Mouse (Mus musculus) heart, adult 2 months (tissue): ENCODE results near the gene Sphk1. TPM values are rescaled to one million over a fixed set of nuclear protein-coding genes. Genes with fewer than 3 reads are reported as not detected.

ENCODE experiments used
- DNase-seq, 2 experiments: peaks; one replicate each; pipeline ENCODE4 v3.0.0; 2021
- H3K27ac ChIP-seq: fragments of 200-600 bp; 2 replicates; pipeline ENCODE4 v1.8.1; 2022
- H3K27me3 ChIP-seq: fragments of 200-500 bp; 2 replicates; pipeline ENCODE4 v1.6.1; 2012; ENCODE audit warnings: mild to moderate bottlenecking, low read length, inconsistent platforms, mixed read lengths; ENCODE audit not compliant: control insufficient read depth, insufficient read depth
- H3K36me3 ChIP-seq: fragments of 200-500 bp; 2 replicates; pipeline ENCODE4 v1.6.1; 2012; ENCODE audit warnings: low read length, inconsistent platforms; ENCODE audit not compliant: control insufficient read depth, insufficient read depth
- H3K4me1 ChIP-seq: fragments of 200-500 bp; 2 replicates; pipeline ENCODE4 v1.6.1; 2011; ENCODE audit warnings: low read length; ENCODE audit not compliant: control insufficient read depth, insufficient read depth
- H3K4me3 ChIP-seq: fragments of 200-600 bp; 2 replicates; pipeline ENCODE4 v1.8.1; 2022
- H3K79me2 ChIP-seq: fragments of 200-500 bp; replicated peaks from 2 replicates; pipeline ENCODE4 v1.6.1; 2012; ENCODE audit warnings: mild to moderate bottlenecking, inconsistent platforms, low read length, moderate library complexity, mixed read lengths; ENCODE audit not compliant: control insufficient read depth, insufficient read depth
- H3K9ac ChIP-seq: fragments of 200-500 bp; 2 replicates; pipeline ENCODE4 v1.6.1; 2012; ENCODE audit warnings: low read depth, mild to moderate bottlenecking, control low read depth, inconsistent platforms, low read length, mixed read lengths
- CTCF ChIP-seq: fragments of 200-600 bp; IDR thresholded peaks from 2 replicates; pipeline ENCODE4 v1.8.1; 2022; ENCODE audit warnings: antibody characterized with exemption, mild to moderate bottlenecking, moderate library complexity
- EP300 ChIP-seq: fragments of 200-500 bp; IDR thresholded peaks from 2 replicates; pipeline ENCODE4 v1.6.1; 2011; ENCODE audit warnings: low read depth, low read length, control low read depth; ENCODE audit not compliant: insufficient read depth
- POLR2A ChIP-seq: fragments of 200-500 bp; IDR thresholded peaks from 2 replicates; pipeline ENCODE4 v1.6.1; 2011; ENCODE audit warnings: mild to moderate bottlenecking, low read depth, low read length, control low read depth; ENCODE audit not compliant: insufficient read depth
- WGBS: fragments of 180-500 bp; shearing (Covaris S2); methylation state at CpG from one replicate; pipeline ENCODE4 v1.1.7; 2018; 5-methylcytosine and 5-hydroxymethylcytosine counted together
- intact Hi-C: fragments of 180-260 bp; cut with DNase I; formaldehyde crosslinking; loops from one replicate; pipeline ENCODE4 v1.15.1; 2025
- long read RNA-seq: library from polyadenylated mRNA; stranded (forward); transcript quantifications from one replicate; pipeline ENCODE4 v2.0.0, GENCODE M21; 2021
- polyA plus RNA-seq: library from polyadenylated mRNA; depleted of rRNA; stranded (reverse); fragments of >200 nt; gene quantifications from 2 replicates; pipeline ENCODE4 v1.2.3, GENCODE M21; 2012; rRNA removed
- total RNA-seq, 2 experiments: library from RNA; stranded (reverse); gene quantifications; 2 replicates each; pipeline ENCODE4 v1.2.3; 2021

The Sphk1 gene
- total RNA-seq (1 to 10 TPM in 1 of 2 experiments, under 1 TPM in 1; 0.98 to 1.1 TPM), polyA plus RNA-seq (3.2 and 3.3 TPM in 2 replicates)
- long read RNA-seq, partial matches to known transcripts = 0 of 2 reads
- long read RNA-seq, other reads (novel, unspliced or antisense) = 2 of 2 reads

DNA sequence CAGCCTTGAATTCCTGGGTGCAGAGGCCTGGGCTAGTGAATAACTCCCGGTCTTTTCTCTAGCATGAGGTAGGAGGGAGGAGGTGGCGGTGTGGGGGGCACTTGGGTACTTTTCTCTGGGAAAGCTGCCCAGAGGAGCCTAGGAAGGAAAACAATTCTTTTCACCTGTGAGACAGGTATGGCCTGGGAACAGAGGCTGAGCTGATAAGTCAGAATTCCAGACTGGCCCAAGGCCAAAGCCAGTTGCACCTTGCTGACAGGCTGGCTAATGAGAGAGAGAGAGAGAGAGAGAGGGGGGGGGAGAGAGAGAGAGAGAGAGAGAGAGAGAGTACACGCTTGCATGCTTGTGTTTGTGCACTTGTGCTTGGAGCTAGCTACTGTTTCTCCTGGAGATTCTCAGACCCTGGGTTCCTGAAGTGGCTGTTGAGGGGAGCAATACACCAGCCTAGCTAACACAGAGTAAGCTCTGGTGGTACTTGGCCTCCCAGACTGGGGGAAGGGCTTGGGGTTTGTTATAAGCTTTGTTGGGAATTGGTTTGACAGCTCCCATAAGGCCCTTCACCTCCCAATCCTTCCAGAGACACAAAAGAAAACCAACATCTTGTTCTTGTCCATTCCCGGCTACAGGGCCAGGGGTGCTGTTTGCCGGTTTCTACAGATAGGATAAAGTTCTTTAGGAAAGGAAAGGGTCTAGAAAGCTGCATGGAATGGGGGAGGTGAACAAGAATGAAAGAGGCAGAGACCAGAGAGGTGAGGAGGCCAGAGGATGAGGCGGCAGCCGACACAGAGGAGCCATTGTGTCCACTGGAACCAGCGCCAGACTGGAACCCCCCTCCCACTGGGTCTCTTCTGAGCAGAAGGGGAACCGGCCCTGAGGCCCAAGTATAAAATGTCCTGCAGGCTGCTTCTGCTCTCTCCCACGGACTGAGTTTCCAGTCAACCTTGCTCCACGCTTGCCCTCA lies at the start of gene Sphk1:
Sphk1 (plus strand) TSS at position 739 of the 961 bp plus-strand sequence.
- Histone ChIP-seq H3K27me3 (peaks cover 4% of the 10 kb centered on the region), H3K4me1 (no peaks in the 10 kb centered on the region; the same call in 1 of the 2 replicates), H3K4me3 (peak within 1 kb of the TSS; percentile 62), H3K79me2 (no peaks in the 10 kb centered on the region), H3K27ac (no peak within 1 kb of the TSS), H3K9ac (0 out of 2 replicates have a peak within 1 kb of the TSS, but pooled peaks have one; percentile 34), H3K36me3 (no peaks in the 10 kb centered on the region)
- TF ChIP-seq POLR2A (no peak), CTCF (no peak), EP300 (no peak)
- WGBS = 68% methylated on average over 11 of the region's 11 CpGs
- no peak for DNase-seq
- intact Hi-C loops = loop anchor here (5.0 kb wide), 1 partner anchor 38 kb away; the partner anchor contains the start of gene Prpsap1

- TF ChIP-seq CTCF (no peak), EP300 (no peak), POLR2A (no peak)
- Histone ChIP-seq H3K4me1 (no peaks in the 10 kb centered on the region), H3K4me3 (no peak overlapping the region), H3K36me3 (no peaks in the 10 kb centered on the region), H3K27me3 (no peaks in the 10 kb centered on the region), H3K79me2 (0 out of 2 replicates have a peak, but pooled peaks cover 1% of the 10 kb centered on the region), H3K9ac (no peak overlapping the region), H3K27ac (no peak overlapping the region)
- intact Hi-C loops = no loop called here
- DNase-seq = no peak
- WGBS = 92% methylated on average over 8 of the region's 8 CpGs
Measured at GRCm38 (mm10) chr11:116480975-116481374, 49.8 kb upstream of the Sphk1 start.

- Histone ChIP-seq H3K36me3 (no peaks in the 10 kb centered on the region), H3K9ac (no peak overlapping the region), H3K4me3 (no peak overlapping the region), H3K27me3 (no peaks in the 10 kb centered on the region), H3K4me1 (no peaks in the 10 kb centered on the region), H3K79me2 (0 out of 2 replicates have a peak, but pooled peaks cover 1% of the 10 kb centered on the region), H3K27ac (no peak overlapping the region)
- intact Hi-C loops = no loop called here
- 83% methylated on average over 7 of the region's 7 CpGs for WGBS
- no peak for TF ChIP-seq EP300
- no peak for TF ChIP-seq POLR2A
- no peak for TF ChIP-seq CTCF
- DNase-seq = no peak
Measured at GRCm38 (mm10) chr11:116481776-116482175, 48.9 kb upstream of the Sphk1 start.

GRCm38 (mm10) chr11:116484261-116484660 lies 46.5 kb upstream of the Sphk1 start:
- TF ChIP-seq POLR2A (no peak), EP300 (no peak), CTCF (no peak)
- H3K27me3 ChIP-seq = no peaks in the 10 kb centered on the region
- H3K27ac ChIP-seq = no peak overlapping the region
- intact Hi-C loops = no loop called here
- H3K9ac ChIP-seq = no peak overlapping the region
- no peaks in the 10 kb centered on the region for H3K36me3 ChIP-seq
- H3K79me2 ChIP-seq = 0 out of 2 replicates have a peak, but pooled peaks cover 1% of the 10 kb centered on the region
- WGBS = 91% methylated on average over 8 of the region's 8 CpGs
- no peak overlapping the region for H3K4me3 ChIP-seq
- DNase-seq = no peak
- H3K4me1 ChIP-seq = peaks cover 2% of the 10 kb centered on the region

- 0 out of 2 replicates have a peak, but pooled peaks cover 1% of the 10 kb centered on the region for H3K79me2 ChIP-seq
- DNase-seq = no peak
- TF ChIP-seq POLR2A = no peak
- no peak overlapping the region for H3K9ac ChIP-seq
- no peaks in the 10 kb centered on the region for H3K27me3 ChIP-seq
- no peak overlapping the region for H3K27ac ChIP-seq
- intact Hi-C loops = no loop called here
- H3K4me1 ChIP-seq = peaks cover 4% of the 10 kb centered on the region
- no peaks in the 10 kb centered on the region for H3K36me3 ChIP-seq
- no peak overlapping the region for H3K4me3 ChIP-seq
Measured at GRCm38 (mm10) chr11:116488207-116488606, 42.5 kb upstream of the Sphk1 start.
